Mouse (Mus musculus): ENCODE results near the gene Mlec.
A peak's percentile ranks its signal among the peaks of the same experiment; 100 is the strongest.
"Not testable (repeated sequence)": the region's sequence is repeated elsewhere in the genome, so short reads cannot be mapped to it uniquely, and the experiment has no call there.

Mlec gene

GRCm38 (mm10) chr5:115150991-115151390 is 7.0 kb downstream of the Mlec start:
- peak in 1 of 2 experiments; percentile 36 for DNase-seq

GRCm38 (mm10) chr5:115149675-115150459 is 8.1 kb downstream of the Mlec start:
- peak in 1 of 2 experiments; percentile 36 for DNase-seq

DNA sequence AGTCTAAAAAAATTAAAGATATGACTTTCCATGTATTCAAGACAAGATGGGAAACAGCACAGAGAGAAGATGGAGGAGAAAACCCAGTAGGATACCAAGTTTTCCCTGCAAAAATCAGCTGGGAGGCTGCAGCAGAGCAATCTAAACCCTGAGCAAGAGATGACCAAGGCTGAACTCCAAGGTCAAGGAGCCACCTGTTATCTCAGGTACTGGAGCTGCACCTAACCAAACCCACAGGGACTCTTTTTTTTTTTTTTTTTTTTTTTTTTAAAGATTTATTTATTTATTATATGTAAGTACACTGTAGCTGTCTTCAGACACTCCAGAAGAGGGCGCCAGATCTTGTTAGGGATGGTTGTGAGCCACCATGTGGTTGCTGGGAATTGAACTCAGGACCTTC is 9.1 kb downstream of the Mlec start:
- DNase-seq, result not testable (repeated sequence)

GRCm38 (mm10) chr5:115148378-115148777 is 9.6 kb downstream of the Mlec start:
- DNase-seq, result peak in 1 of 2 experiments; percentile 22

- DNase-seq, result peak in 1 of 2 experiments; percentile 67
These were observed 10.6 kb downstream of the Mlec start for GRCm38 (mm10) chr5:115147388-115147787.

DNA sequence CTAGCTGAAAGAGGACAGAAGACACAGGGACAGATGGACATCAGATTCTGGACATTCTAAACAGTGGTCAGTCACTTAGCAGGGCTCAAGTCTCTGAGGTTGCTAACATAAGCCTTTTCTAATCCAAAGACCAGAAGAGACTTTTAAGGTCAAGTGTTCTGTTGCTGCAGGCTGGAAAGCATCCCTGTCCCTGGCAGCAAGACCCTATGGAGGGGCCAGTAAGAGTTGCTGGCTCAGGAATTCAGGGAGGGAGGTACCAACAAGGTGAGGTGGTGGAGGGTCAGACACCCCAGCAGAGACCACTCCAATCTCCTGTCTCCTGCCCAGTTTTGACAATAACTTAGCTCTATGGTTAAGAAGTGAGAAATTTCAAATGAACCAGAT is 11.2 kb downstream of the Mlec start:
- peak in 1 of 2 experiments; percentile 22 for DNase-seq

GRCm38 (mm10) chr5:115145976-115146746 is 11.8 kb downstream of the Mlec start:
- DNase-seq, result peak in 1 of 2 experiments; percentile 26

DNA sequence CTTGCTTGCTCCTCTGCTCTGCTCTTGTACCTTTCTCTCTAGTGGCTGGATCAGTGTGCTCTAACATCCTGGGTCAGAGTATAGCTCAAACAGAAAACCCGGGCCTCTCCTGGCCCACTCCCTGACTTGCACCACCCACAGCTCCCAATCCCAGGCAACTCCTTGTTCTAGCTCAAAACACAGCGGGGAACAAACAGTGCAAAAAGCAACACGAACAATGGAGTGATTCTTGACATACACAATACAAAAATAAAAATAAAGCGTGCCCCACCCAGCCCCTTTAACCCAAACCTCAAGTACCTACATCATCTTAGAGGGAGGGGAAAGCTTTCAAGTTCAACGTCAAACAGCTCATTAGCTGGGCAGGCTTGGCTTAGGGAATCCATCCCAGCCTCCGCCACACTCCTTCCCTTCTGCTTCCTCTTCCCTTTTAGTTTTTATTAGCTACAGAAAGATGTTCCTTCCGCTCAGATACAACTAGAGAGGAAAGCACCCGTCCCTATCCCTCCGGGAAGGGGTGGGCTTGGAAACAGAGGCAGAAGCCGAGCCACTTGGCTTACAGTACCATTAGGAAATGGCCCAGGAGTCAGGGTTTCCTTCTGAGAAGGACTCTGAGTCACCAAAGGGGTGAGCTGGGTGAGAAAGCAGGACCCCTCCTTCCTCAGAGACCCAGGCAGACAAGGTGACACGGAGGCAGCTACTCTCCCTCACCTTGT is 12.6 kb downstream of the Mlec start:
- DNase-seq, result peak in 1 of 2 experiments; percentile 48

GRCm38 (mm10) chr5:115144471-115144870 is 13.5 kb downstream of the Mlec start:
- DNase-seq, result peak in 1 of 2 experiments; percentile 30

DNA sequence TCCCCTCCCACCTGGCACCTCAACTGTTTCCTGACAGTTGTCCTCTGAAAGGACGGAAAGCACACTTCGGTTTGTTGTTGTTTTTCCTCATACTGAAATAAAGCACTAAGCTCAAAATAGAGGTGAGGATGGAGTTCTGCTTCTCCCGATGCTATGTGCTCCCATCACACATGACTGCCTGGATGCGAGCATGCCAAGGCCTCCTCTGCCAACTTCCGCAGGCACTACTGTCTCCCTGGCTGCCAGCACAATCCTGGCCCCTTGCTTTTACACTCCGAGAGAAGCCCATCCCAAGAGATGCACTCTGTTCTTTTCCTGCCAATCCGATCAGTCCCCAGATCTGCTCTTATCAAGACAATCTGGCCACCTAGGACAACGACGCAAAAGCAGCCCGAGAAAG is 14.4 kb downstream of the Mlec start:
- no peak for DNase-seq

GRCm38 (mm10) chr5:115142166-115142697 is 15.7 kb downstream of the Mlec start:
- DNase-seq, result no peak

GRCm38 (mm10) chr5:115140726-115141125 is 17.3 kb downstream of the Mlec start:
- peak in 1 of 2 experiments; percentile 45 for DNase-seq

DNA sequence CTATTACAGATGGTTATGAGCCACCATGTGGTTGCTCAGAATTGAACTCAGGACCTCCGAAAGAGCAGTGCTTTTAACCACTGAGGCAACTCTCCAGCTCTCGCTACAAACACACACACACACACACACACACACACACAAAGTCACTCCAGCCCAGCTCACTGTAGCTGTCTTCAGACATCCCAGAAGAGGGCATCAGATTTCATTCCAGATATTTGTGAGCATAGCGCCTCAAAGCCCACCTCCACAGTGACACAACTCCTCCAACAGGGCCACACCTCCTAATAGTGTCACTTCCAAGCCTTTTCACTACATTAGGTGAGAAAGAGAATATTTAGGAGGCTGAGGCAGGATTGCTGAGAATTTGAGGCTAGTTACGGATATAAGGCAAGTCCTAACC is 18.9 kb downstream of the Mlec start:
- DNase-seq, result no peak

GRCm38 (mm10) chr5:115134234-115135165 is 23.5 kb downstream of the Mlec start, which contains the start of gene Unc119b:
Unc119b (minus strand) TSS chr5:115134975.
- peak; percentile 91 to 94 for DNase-seq

DNA sequence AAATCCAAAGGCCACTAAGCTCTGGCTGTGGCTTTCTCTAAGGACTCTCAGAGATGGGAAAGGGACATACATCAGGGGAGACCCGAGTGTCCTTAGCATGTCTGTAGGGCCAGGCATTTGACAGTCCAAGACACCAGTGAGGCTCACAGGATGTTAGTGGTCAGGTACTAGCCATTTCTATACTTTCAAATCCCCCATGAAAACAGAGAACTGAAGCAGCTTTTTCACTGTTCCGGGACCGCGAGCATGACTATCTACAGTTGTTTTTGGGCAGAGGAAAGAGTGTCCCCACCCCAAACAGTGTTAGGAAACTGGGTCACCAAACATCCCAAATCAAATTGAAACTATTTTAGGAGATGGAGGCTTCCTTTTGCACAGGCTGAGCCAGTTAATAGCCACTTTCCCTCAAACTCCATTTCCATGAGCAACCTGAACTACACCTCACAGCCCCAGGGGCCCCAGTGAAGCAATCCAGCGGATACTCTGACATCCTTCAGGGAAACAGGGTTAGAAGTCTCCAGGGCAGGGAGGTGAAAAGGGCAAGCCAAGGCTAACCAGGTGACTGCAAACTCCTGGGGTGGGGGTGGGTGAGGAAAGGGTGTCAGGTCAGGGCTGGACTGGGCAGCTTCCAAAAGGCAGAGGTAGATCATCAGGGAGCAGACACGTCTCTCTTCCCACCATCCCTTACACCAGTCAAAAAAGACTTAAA is 24.5 kb downstream of the Mlec start:
- peak; percentile 25 to 62 for DNase-seq

DNA sequence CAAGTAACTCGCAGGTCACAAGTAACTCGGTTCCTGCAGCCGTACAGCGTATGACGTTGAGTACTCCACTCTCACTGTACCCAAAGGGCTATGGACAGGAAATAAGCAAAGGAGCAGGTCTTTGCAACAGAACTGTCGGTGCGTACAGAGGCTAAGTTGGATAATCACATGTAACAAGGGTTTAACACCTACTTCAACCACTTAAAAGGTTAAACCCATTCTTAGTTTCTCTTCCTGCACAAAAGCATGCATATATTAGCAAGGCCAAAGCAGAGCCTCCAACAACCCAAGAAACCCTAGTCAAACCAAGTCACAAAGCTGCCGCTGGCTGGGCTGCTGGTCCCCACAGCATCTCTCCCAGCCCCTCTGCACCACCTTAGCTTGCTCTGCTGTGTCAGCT is 25.5 kb downstream of the Mlec start:
- no peak for DNase-seq

DNA sequence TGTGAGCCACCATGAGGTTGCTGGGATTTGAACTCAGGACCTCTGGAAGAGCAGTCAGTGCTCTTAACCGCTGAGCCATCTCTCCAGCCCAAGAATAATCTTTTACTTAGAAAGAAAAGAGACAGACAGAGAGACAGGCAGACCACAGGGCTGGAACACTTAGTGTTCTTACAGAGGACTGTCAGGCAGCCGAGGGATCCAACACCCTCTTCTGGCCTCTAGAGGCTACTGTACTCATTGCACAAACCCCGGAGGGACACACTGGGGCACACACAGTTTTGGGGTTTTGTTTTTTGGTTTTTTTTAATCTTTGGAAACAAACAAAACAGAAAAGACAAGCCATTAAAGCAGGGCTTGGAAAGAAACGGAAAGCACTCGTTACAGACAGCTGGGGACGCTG is 28.7 kb downstream of the Mlec start:
- DNase-seq, result peak in 1 of 2 experiments; percentile 40

- peak; percentile 80 to 92 for DNase-seq
These were observed 30.4 kb downstream of the Mlec start for GRCm38 (mm10) chr5:115127421-115128179.

DNA sequence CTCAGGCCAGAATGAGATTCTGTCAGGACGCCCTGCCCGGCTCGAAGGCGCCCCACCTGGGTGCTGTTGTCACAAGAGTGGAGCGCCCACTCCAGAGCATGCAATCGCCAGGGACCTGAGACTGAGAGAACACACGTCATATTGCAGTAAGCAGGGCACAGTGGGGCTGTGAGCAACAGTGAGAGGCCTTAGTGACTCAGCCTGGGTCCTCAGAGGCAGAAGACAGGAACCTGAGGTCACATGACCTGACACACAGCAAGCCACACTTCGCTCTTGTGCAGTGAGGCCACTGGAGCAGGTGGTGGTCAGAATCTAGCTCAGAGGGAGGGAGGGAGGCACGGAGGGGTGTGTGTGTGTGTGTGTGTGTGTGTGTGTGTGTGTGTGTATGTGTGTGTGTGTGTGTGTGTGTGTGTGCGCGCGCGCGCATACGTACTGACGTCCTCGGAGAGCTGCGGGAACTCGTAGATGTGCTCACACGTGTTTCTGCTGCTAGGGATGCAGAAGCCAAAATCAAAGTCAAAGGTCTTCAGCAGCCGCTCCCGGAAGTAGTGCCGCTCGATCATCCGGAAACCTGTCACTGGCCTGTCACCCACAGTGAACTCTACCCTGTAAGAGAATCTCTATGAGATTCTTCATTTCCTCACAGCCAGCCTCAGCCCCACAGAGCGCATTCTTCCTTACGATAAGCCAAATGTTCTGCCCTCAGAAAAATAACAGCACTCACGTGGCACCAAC is 31.2 kb downstream of the Mlec start:
- peak in 1 of 2 experiments; percentile 31 for DNase-seq

Data from kidney, postnatal 25 days (tissue).